Mouse (Mus musculus) embryo, embryonic 11.5 days (tissue): ENCODE results near the gene Parp9.
"Not testable (repeated sequence)": the region's sequence is repeated elsewhere in the genome, so short reads cannot be mapped to it uniquely, and the experiment has no call there.

Experiments
- DNase-seq: peaks from one replicate; pipeline ENCODE4 v3.0.0-alpha.2; 2012; ENCODE audit warnings: low read depth, low spot score

Parp9 gene

GRCm38 (mm10) chr16:35993316-35993715 is 55.0 kb downstream of the Parp9 start:
- DNase-seq: no peak

- not testable (repeated sequence) for DNase-seq
Measured at GRCm38 (mm10) chr16:35998852-35999251, 60.6 kb downstream of the Parp9 start.

- DNase-seq: no peak
Measured at GRCm38 (mm10) chr16:36008396-36008795, 70.1 kb downstream of the Parp9 start.

- DNase-seq: no peak
Measured at GRCm38 (mm10) chr16:36016335-36016734, 78.1 kb downstream of the Parp9 start.
